Mouse (Mus musculus): ENCODE results near the gene Mrpl42. TPM values are rescaled to one million over a fixed set of nuclear protein-coding genes. Genes with fewer than 3 reads are reported as not detected.

Gene Mrpl42
- total and polyA plus RNA-seq, 3 experiments, result 14.5 to 113 (median 109) TPM

GRCm38 (mm10) chr10:95471889-95472547 lies 29.7 kb downstream of the Mrpl42 start:
- no peaks in the 10 kb centered on the region for H3K36me3 ChIP-seq (replicated peaks)
- no peak overlapping the region for H3K4me3 ChIP-seq (ENCODE audit: low read depth, low read length)
- DNase-seq (ENCODE audit: low spot score), result no peak
- H3K27me3 ChIP-seq (ENCODE audit: insufficient read depth, low read length), result peaks cover 9% of the 10 kb centered on the region; the same call in 1 of the 2 replicates
- no peak for ATAC-seq (ENCODE audit: extremely low read depth, insufficient number of reproducible peaks, low FRiP score, poor library complexity, severe bottlenecking)
- no peaks in the 10 kb centered on the region for H3K9me3 ChIP-seq (replicated peaks)
- TF ChIP-seq GATA1 (IDR thresholded peaks at IDR 0.05; ENCODE audit: borderline replicate concordance, low read length) (no peak), TAL1 (conservative IDR thresholded peaks at IDR 0.05; ENCODE audit: low read depth, low read length) (no peak)
- no peaks in the 10 kb centered on the region for H3K4me1 ChIP-seq (ENCODE audit: insufficient read depth, low read depth, low read length)

- H3K4me3 ChIP-seq (ENCODE audit: low read depth, low read length), result no peak overlapping the region
- DNase-seq (ENCODE audit: low spot score) (no peak), ATAC-seq (ENCODE audit: extremely low read depth, insufficient number of reproducible peaks, low FRiP score, poor library complexity, severe bottlenecking) (no peak)
- no peaks in the 10 kb centered on the region for H3K9me3 ChIP-seq (replicated peaks)
- H3K27me3 ChIP-seq (ENCODE audit: insufficient read depth, low read length), result peaks cover 9% of the 10 kb centered on the region; the same call in 1 of the 2 replicates
- TF ChIP-seq GATA2 (IDR thresholded peaks at IDR 0.05; ENCODE audit: borderline replicate concordance, low read depth, low read length) (no peak), GATA1 (IDR thresholded peaks at IDR 0.05; ENCODE audit: borderline replicate concordance, low read length) (no peak), CTCF (IDR thresholded peaks at IDR 0.05; ENCODE audit: low read depth, low read length) (no peak)
- H3K4me1 ChIP-seq (ENCODE audit: insufficient read depth, low read depth, low read length), result no peaks in the 10 kb centered on the region
- H3K36me3 ChIP-seq (replicated peaks), result no peaks in the 10 kb centered on the region
These were observed 30.6 kb downstream of the Mrpl42 start for GRCm38 (mm10) chr10:95471186-95471585.

DNA sequence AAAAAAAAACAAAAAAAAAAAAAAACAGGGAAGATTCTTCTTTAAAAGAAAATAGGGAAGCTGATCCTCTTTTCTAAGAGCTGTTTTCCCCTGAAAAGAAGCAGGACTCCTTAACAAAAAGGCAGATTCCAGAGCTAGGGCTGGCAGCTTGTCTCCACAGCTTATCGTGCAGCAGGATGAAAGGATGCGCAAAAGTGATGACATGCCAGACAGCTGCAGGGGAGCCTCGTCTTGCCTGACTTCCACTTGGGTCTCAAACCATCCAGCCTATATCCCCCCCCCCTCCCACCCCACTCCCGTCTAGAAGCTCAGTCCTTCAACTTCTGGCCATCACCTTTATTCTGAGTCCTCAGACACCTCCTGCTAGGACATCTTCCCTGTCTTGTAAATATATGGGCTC lies 32.8 kb downstream of the Mrpl42 start:
- H3K4me1 ChIP-seq (ENCODE audit: insufficient read depth, low read depth, low read length), result no peaks in the 10 kb centered on the region
- no peak overlapping the region for H3K4me3 ChIP-seq (ENCODE audit: low read depth, low read length)
- no peak for ATAC-seq (ENCODE audit: extremely low read depth, insufficient number of reproducible peaks, low FRiP score, poor library complexity, severe bottlenecking)
- no peak for DNase-seq (ENCODE audit: low spot score)
- TF ChIP-seq POLR2AphosphoS5 (IDR thresholded peaks at IDR 0.05; ENCODE audit: insufficient replicate concordance, low read depth, low read length) (no peak), CTCF (IDR thresholded peaks at IDR 0.05; ENCODE audit: low read depth, low read length) (no peak), GATA2 (IDR thresholded peaks at IDR 0.05; ENCODE audit: borderline replicate concordance, low read depth, low read length) (no peak)
- H3K36me3 ChIP-seq (replicated peaks), result no peaks in the 10 kb centered on the region
- peaks cover 7% of the 10 kb centered on the region for H3K27me3 ChIP-seq (ENCODE audit: insufficient read depth, low read length)
- H3K9me3 ChIP-seq (replicated peaks), result no peaks in the 10 kb centered on the region

DNA sequence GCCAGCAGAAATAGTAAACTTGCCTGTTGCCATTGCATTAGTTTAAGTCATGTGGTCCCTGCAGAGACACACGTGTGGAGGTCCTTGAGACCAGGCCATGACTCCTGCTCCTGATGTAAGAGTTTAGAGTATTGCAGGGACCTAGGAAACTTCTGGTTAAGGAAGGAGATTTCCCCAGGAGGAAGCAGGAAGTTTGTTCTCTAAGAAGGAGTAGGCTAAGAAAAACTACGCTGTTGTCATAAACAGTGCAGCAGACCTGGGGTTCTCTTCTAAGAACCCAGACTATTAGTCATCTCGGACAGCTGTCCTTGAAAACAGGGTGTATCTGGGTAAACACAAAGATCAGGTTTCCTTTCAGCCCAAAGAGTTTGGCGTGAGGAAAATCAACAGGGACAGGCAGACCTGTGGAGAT lies 36.2 kb downstream of the Mrpl42 start:
- DNase-seq (ENCODE audit: low spot score), result no peak
- Histone ChIP-seq H3K36me3 (replicated peaks) (no peaks in the 10 kb centered on the region), H3K4me3 (ENCODE audit: low read depth, low read length) (no peak overlapping the region), H3K9me3 (replicated peaks) (no peaks in the 10 kb centered on the region), H3K4me1 (ENCODE audit: insufficient read depth, low read depth, low read length) (no peaks in the 10 kb centered on the region), H3K27me3 (ENCODE audit: insufficient read depth, low read length) (peaks cover 4% of the 10 kb centered on the region)
- no peak for ATAC-seq (ENCODE audit: extremely low read depth, insufficient number of reproducible peaks, low FRiP score, poor library complexity, severe bottlenecking)
- no peak for TF ChIP-seq GATA2 (IDR thresholded peaks at IDR 0.05; ENCODE audit: borderline replicate concordance, low read depth, low read length)
- TF ChIP-seq POLR2AphosphoS5 (IDR thresholded peaks at IDR 0.05; ENCODE audit: insufficient replicate concordance, low read depth, low read length), result no peak
- TF ChIP-seq GATA1 (IDR thresholded peaks at IDR 0.05; ENCODE audit: borderline replicate concordance, low read length), result no peak
- no peak for TF ChIP-seq CTCF (IDR thresholded peaks at IDR 0.05; ENCODE audit: low read depth, low read length)
- TF ChIP-seq TAL1 (conservative IDR thresholded peaks at IDR 0.05; ENCODE audit: low read depth, low read length), result no peak

DNA sequence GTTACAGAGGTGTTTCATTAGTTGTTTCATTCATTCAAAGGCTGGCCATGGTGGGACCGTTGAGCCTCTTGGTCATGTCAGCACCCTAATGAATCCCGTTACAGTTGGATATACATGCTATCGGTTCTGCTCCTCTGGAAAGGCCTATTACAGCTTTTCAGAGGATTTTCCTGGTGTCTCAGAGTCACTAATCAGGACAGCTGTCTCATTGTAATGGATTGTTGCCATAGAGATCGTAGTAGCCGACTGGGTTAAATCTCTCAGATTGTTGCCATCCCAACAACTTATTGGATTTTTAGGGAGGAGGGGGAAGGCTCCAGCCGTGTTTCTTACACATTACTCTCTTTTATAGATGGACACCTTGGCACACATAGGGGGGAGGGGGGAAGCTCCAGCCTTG lies 37.2 kb downstream of the Mrpl42 start:
- Histone ChIP-seq H3K4me3 (ENCODE audit: low read depth, low read length) (no peak overlapping the region), H3K27me3 (ENCODE audit: insufficient read depth, low read length) (peaks cover 7% of the 10 kb centered on the region), H3K36me3 (replicated peaks) (no peaks in the 10 kb centered on the region), H3K9me3 (replicated peaks) (no peaks in the 10 kb centered on the region), H3K4me1 (ENCODE audit: insufficient read depth, low read depth, low read length) (no peaks in the 10 kb centered on the region)
- ATAC-seq (ENCODE audit: extremely low read depth, insufficient number of reproducible peaks, low FRiP score, poor library complexity, severe bottlenecking) (no peak), DNase-seq (ENCODE audit: low spot score) (no peak)
- TF ChIP-seq POLR2AphosphoS5 (IDR thresholded peaks at IDR 0.05; ENCODE audit: insufficient replicate concordance, low read depth, low read length), result no peak
- TF ChIP-seq TAL1 (conservative IDR thresholded peaks at IDR 0.05; ENCODE audit: low read depth, low read length), result no peak
- no peak for TF ChIP-seq CTCF (IDR thresholded peaks at IDR 0.05; ENCODE audit: low read depth, low read length)
- TF ChIP-seq GATA2 (IDR thresholded peaks at IDR 0.05; ENCODE audit: borderline replicate concordance, low read depth, low read length), result no peak
- no peak for TF ChIP-seq GATA1 (IDR thresholded peaks at IDR 0.05; ENCODE audit: borderline replicate concordance, low read length)

GRCm38 (mm10) chr10:95462231-95462630 lies 39.5 kb downstream of the Mrpl42 start:
- H3K4me1 ChIP-seq (ENCODE audit: insufficient read depth, low read depth, low read length), result 0 out of 2 replicates have a peak, but pooled peaks cover 2% of the 10 kb centered on the region
- no peaks in the 10 kb centered on the region for H3K36me3 ChIP-seq (replicated peaks)
- ATAC-seq (ENCODE audit: extremely low read depth, insufficient number of reproducible peaks, low FRiP score, poor library complexity, severe bottlenecking) (no peak), DNase-seq (ENCODE audit: low spot score) (no peak)
- H3K9me3 ChIP-seq (replicated peaks), result no peaks in the 10 kb centered on the region
- H3K27me3 ChIP-seq (ENCODE audit: insufficient read depth, low read length), result peaks cover 9% of the 10 kb centered on the region
- TF ChIP-seq TAL1 (conservative IDR thresholded peaks at IDR 0.05; ENCODE audit: low read depth, low read length) (no peak), GATA1 (IDR thresholded peaks at IDR 0.05; ENCODE audit: borderline replicate concordance, low read length) (no peak), POLR2AphosphoS5 (IDR thresholded peaks at IDR 0.05; ENCODE audit: insufficient replicate concordance, low read depth, low read length) (no peak), GATA2 (IDR thresholded peaks at IDR 0.05; ENCODE audit: borderline replicate concordance, low read depth, low read length) (no peak), CTCF (IDR thresholded peaks at IDR 0.05; ENCODE audit: low read depth, low read length) (no peak)
- no peak overlapping the region for H3K4me3 ChIP-seq (ENCODE audit: low read depth, low read length)
